Mouse (Mus musculus): ENCODE results near the gene Batf3. TPM values are rescaled to one million over a fixed set of nuclear protein-coding genes. Genes with fewer than 3 reads are reported as not detected.

Gene Batf3
- total and polyA plus RNA-seq, 2 experiments from 2014 or later = 1.3 to 1.8 TPM

DNA sequence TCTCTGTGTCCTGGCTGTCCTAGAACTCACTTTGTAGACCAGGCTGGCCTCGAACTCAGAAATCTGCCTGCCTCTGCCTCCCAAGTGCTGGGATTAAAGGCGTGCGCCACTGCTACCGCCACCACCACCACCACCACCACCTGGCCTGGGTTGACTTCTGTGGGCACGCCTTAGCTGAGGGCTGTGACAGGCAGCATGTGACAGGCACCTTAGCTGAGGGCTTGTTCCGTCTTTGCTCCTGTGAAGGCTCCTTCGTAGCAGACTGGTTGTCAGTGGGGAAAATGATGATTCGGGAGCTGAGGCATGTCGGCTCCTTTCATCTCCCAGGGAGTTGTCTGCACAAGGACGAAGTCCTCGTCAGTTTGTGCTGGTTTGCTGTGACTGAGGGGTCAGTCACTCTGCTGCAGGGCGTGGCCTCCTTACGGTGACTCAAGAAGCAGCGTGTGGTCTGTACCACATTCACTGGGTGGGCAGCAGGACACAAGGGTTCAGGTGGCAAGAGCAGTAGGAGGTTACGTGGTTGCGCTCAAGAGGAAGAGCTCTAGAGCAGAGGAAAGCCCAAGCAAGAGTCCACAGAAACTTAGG, 25.2 kb upstream of the Batf3 start:
- Histone ChIP-seq H3K36me3 (ENCODE audit: insufficient read depth) (0 out of 2 replicates have a peak, but pooled peaks cover 4% of the 10 kb centered on the region), H3K4me1 (ENCODE audit: insufficient read depth) (no peaks in the 10 kb centered on the region), H3K4me3 (ENCODE audit: low read depth, low read length) (no peak overlapping the region), H3K9ac (no peak overlapping the region), H3K4me2 (ENCODE audit: low read depth) (no peak overlapping the region), H3K27ac (ENCODE audit: low read depth, low read length) (no peak overlapping the region), H3K9me3 (ENCODE audit: low read length) (no peaks in the 10 kb centered on the region), H3K27me3 (ENCODE audit: insufficient read depth, low read length) (no peaks in the 10 kb centered on the region)
- 92% methylated on average over 16 of the region's 16 CpGs for WGBS
- ATAC-seq = no peak
- no peak for TF ChIP-seq CTCF (IDR thresholded peaks at IDR 0.05; ENCODE audit: low read depth)
- DNase-seq = no peak

DNA sequence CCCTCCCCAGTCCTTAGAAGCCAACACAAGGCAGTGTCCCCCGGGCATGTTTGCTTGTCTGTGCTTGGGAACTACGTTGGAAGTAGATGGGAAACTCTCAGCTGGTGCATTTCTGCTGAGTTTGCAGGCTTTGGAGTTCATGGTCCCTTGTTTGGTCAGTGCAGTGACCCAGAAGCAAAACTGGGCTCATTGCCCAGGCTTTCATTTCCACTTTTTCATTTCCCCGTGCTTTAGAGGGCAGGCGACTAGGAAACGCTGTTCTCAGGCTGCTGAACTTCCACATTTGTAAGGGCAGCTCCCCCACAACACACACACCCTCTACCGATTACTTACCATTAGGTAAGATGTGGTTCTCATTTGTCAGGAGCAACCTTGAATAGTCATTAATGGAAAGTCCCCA, 24.6 kb upstream of the Batf3 start:
- ATAC-seq (no peak), DNase-seq (no peak)
- Histone ChIP-seq H3K27ac (ENCODE audit: low read depth, low read length) (no peak overlapping the region), H3K27me3 (ENCODE audit: insufficient read depth, low read length) (no peaks in the 10 kb centered on the region), H3K4me1 (ENCODE audit: insufficient read depth) (no peaks in the 10 kb centered on the region), H3K36me3 (ENCODE audit: insufficient read depth) (0 out of 2 replicates have a peak, but pooled peaks cover 4% of the 10 kb centered on the region), H3K4me2 (ENCODE audit: low read depth) (no peak overlapping the region), H3K9ac (no peak overlapping the region), H3K9me3 (ENCODE audit: low read length) (no peaks in the 10 kb centered on the region), H3K4me3 (ENCODE audit: low read depth, low read length) (no peak overlapping the region)
- TF ChIP-seq CTCF (IDR thresholded peaks at IDR 0.05; ENCODE audit: low read depth) = no peak
- 55% methylated on average over 6 of the region's 6 CpGs for WGBS

DNA sequence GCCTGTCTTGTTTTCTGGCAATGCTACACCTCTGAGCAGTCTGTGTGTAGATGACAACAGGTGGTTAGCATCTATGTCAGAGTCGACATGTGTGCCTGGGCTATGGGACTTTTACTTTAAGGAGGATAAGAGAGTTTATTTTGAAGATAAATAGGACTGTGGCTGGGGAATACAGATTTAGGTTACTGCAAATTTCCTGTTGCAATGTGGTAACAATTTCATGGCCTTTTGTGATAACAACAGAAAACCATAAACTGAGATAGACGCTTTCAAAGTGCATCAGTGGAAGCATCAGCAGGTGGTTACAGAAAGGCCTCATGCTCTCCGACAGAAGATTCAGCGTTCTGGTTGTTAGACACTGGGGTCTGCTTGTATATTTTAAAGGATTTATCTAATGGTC, 24.2 kb upstream of the Batf3 start:
- Histone ChIP-seq H3K4me1 (ENCODE audit: insufficient read depth) (no peaks in the 10 kb centered on the region), H3K9me3 (ENCODE audit: low read length) (no peaks in the 10 kb centered on the region), H3K9ac (no peak overlapping the region), H3K4me3 (ENCODE audit: low read depth, low read length) (no peak overlapping the region), H3K27me3 (ENCODE audit: insufficient read depth, low read length) (no peaks in the 10 kb centered on the region), H3K36me3 (ENCODE audit: insufficient read depth) (0 out of 2 replicates have a peak, but pooled peaks cover 4% of the 10 kb centered on the region), H3K27ac (ENCODE audit: low read depth, low read length) (no peak overlapping the region), H3K4me2 (ENCODE audit: low read depth) (no peak overlapping the region)
- TF ChIP-seq CTCF (IDR thresholded peaks at IDR 0.05; ENCODE audit: low read depth) = no peak
- 93% methylated on average over 4 of the region's 4 CpGs for WGBS
- no peak for DNase-seq
- ATAC-seq = no peak

DNA sequence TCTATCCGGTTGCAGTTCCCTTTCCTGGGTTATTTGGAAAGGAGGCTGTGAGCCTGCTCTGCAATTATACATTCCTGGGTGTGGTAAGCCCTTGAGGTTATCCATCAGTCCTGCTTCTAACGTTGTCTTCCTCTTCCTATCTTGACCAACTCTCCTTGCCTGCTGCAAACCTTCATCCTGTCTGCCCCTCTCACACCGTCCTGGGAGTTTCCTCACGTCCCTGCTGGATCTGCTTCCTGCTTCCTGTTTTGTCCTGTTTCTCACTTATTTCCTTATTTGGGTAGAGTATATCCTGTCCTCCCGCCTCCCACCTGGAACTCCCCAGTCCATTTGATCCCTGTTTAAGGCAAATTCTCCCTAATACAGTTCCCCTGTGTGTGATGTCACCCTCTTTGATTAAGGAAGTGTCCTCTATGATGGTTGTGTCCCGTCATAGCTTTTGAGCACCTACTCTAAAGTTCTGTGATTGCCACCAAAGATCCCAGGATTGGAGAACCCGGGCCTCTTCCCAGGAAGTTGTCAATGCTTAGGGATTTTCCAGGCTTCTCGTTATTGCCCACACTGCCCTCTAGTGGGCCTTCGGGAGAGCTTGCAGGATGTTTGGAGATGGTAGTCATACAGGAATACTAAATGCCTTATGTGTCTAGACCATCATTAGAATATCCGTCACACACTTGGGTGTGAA, 22.3 kb upstream of the Batf3 start:
- Histone ChIP-seq H3K27me3 (ENCODE audit: insufficient read depth, low read length) (no peaks in the 10 kb centered on the region), H3K36me3 (ENCODE audit: insufficient read depth) (0 out of 2 replicates have a peak, but pooled peaks cover 2% of the 10 kb centered on the region), H3K9ac (no peak overlapping the region), H3K27ac (ENCODE audit: low read depth, low read length) (no peak overlapping the region), H3K4me2 (ENCODE audit: low read depth) (no peak overlapping the region), H3K4me1 (ENCODE audit: insufficient read depth) (no peaks in the 10 kb centered on the region), H3K9me3 (ENCODE audit: low read length) (no peaks in the 10 kb centered on the region), H3K4me3 (ENCODE audit: low read depth, low read length) (no peak overlapping the region)
- ATAC-seq = peak; percentile 48; the same call in 1 of the 2 replicates
- 63% methylated on average over 10 of the region's 10 CpGs for WGBS
- TF ChIP-seq CTCF (IDR thresholded peaks at IDR 0.05; ENCODE audit: low read depth) = peak; percentile 81
- DNase-seq = peak; percentile 79

DNA sequence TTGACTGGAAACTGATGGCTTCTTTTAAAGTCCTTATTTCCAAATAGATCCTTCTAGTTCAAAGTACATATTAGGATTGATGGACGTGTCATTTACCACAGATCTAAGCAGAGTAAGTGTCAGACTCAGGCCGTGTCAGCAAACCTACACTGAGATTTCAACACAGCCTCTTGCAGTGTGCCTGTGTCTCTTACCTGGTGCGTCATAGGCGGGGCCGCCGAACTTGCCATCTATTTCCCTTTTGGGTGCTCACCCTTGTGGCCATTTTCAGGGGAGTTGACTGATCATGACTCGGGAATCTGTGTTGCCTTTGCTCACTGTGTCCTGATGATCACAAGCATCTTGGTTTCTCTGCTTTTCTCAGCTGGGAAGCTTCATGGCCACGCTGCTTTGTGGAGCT, 14.4 kb upstream of the Batf3 start:
- DNase-seq = no peak
- H3K4me1 ChIP-seq (ENCODE audit: insufficient read depth) = no peaks in the 10 kb centered on the region
- no peak overlapping the region for H3K27ac ChIP-seq (ENCODE audit: low read depth, low read length)
- no peaks in the 10 kb centered on the region for H3K27me3 ChIP-seq (ENCODE audit: insufficient read depth, low read length)
- no peaks in the 10 kb centered on the region for H3K36me3 ChIP-seq (ENCODE audit: insufficient read depth)
- no peaks in the 10 kb centered on the region for H3K9me3 ChIP-seq (ENCODE audit: low read length)
- no peak overlapping the region for H3K9ac ChIP-seq
- 88% methylated on average over 8 of the region's 8 CpGs for WGBS
- H3K4me3 ChIP-seq (ENCODE audit: low read depth, low read length) = no peak overlapping the region
- no peak for TF ChIP-seq CTCF (IDR thresholded peaks at IDR 0.05; ENCODE audit: low read depth)
- ATAC-seq = no peak
- no peak overlapping the region for H3K4me2 ChIP-seq (ENCODE audit: low read depth)

DNA sequence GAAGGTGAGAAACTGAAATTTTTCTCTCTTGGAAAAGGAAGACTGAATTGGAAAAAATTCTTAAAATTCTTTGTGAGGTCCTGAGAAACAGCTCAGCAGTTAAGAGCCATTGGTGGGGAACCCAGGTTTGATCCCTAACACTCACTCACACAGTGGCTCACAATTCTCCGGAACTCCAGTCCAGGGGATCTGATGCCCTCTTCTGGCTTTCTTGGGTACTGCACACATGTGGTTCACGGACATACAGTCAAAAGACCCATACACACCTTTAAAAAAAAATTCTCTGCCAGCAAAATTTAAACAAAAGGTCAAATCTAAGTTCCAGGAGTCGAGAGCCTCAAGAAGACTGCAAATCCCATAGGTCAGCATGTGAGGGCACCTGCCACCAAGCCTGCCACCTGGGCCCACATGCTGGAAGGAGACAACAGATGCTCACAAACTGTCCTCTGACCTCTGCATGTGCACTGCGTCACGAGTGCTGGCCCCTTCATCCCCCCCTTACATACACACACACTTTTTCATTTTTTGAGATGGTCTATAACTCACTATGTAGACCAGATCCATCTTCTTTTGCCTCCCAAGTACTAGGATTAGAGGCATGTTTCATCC, 12.6 kb upstream of the Batf3 start:
- Histone ChIP-seq H3K36me3 (ENCODE audit: insufficient read depth) (no peaks in the 10 kb centered on the region), H3K9me3 (ENCODE audit: low read length) (no peaks in the 10 kb centered on the region), H3K4me1 (ENCODE audit: insufficient read depth) (no peaks in the 10 kb centered on the region), H3K4me2 (ENCODE audit: low read depth) (no peak overlapping the region), H3K4me3 (ENCODE audit: low read depth, low read length) (no peak overlapping the region), H3K9ac (no peak overlapping the region), H3K27me3 (ENCODE audit: insufficient read depth, low read length) (no peaks in the 10 kb centered on the region), H3K27ac (ENCODE audit: low read depth, low read length) (no peak overlapping the region)
- peak; percentile 65 for TF ChIP-seq CTCF (IDR thresholded peaks at IDR 0.05; ENCODE audit: low read depth)
- DNase-seq = peak; percentile 45
- WGBS = 69% methylated on average over 5 of the region's 5 CpGs
- no peak for ATAC-seq

DNA sequence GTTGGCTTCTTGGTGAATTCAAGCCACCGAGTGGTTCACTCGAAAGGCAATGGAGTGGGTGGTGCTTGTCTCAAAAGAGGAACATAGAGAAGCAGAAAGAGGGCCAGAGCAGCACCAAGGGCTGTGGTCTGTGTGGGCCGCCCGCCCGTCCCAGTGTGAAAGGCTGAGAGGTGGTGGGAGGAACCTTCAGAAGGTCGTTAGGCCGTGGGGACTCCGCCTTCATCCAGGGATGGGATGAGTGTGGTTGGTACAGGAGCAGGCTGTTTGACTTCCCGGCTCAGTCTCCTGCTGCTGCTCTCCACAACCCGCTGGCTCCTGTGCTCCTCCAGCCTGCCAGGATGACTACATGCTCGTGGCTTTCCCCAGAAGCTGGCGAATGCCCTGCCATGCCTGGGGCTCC, 12.1 kb upstream of the Batf3 start:
- DNase-seq (no peak), ATAC-seq (no peak)
- H3K9me3 ChIP-seq (ENCODE audit: low read length) = no peaks in the 10 kb centered on the region
- H3K36me3 ChIP-seq (ENCODE audit: insufficient read depth) = no peaks in the 10 kb centered on the region
- H3K4me2 ChIP-seq (ENCODE audit: low read depth) = no peak overlapping the region
- no peak for TF ChIP-seq CTCF (IDR thresholded peaks at IDR 0.05; ENCODE audit: low read depth)
- no peaks in the 10 kb centered on the region for H3K4me1 ChIP-seq (ENCODE audit: insufficient read depth)
- no peak overlapping the region for H3K9ac ChIP-seq
- H3K27ac ChIP-seq (ENCODE audit: low read depth, low read length) = no peak overlapping the region
- H3K27me3 ChIP-seq (ENCODE audit: insufficient read depth, low read length) = no peaks in the 10 kb centered on the region
- 78% methylated on average over 12 of the region's 12 CpGs for WGBS
- no peak overlapping the region for H3K4me3 ChIP-seq (ENCODE audit: low read depth, low read length)

All from forebrain, postnatal 0 days (tissue).